Mouse (Mus musculus) urinary bladder, postnatal 25 days (tissue): Measurements from ENCODE around the gene Ddx60.
"Not testable (repeated sequence)": the region's sequence is repeated elsewhere in the genome, so short reads cannot be mapped to it uniquely, and the experiment has no call there.

Experiments used
- DNase-seq: peaks from one replicate; pipeline ENCODE4 v3.0.0; 2022; ENCODE audit warnings: low spot score

The Ddx60 gene

GRCm38 (mm10) chr8:61927777-61928494 lies at the start of gene Ddx60:
Gene Ddx60, plus strand, starts transcription at chr8:61928087.
- DNase-seq = peak; percentile 47

GRCm38 (mm10) chr8:61894062-61894461 lies 33.8 kb upstream of the Ddx60 start:
- peak; percentile 43 for DNase-seq

GRCm38 (mm10) chr8:61896742-61897141 lies 31.1 kb upstream of the Ddx60 start:
- DNase-seq = no peak

- DNase-seq = no peak
These were observed 30.5 kb upstream of the Ddx60 start for GRCm38 (mm10) chr8:61897402-61897801.

GRCm38 (mm10) chr8:61901028-61901717 lies 26.7 kb upstream of the Ddx60 start:
- no peak for DNase-seq

GRCm38 (mm10) chr8:61902521-61902920 lies 25.4 kb upstream of the Ddx60 start, which contains the start of gene Palld:
Gene Palld, minus strand, starts transcription at chr8:61902690.
- no peak for DNase-seq

GRCm38 (mm10) chr8:61908303-61909215 lies 19.3 kb upstream of the Ddx60 start:
- no peak for DNase-seq

- DNase-seq = no peak
These were observed 18.6 kb upstream of the Ddx60 start for GRCm38 (mm10) chr8:61909313-61909712.

GRCm38 (mm10) chr8:61912817-61913216 lies 15.1 kb upstream of the Ddx60 start:
- DNase-seq = no peak

- DNase-seq = no peak
These were observed 13.9 kb upstream of the Ddx60 start for GRCm38 (mm10) chr8:61913957-61914356.

GRCm38 (mm10) chr8:61917287-61917686 lies 10.6 kb upstream of the Ddx60 start:
- no peak for DNase-seq

- DNase-seq = no peak
These were observed 8.6 kb upstream of the Ddx60 start for GRCm38 (mm10) chr8:61919145-61919788.

GRCm38 (mm10) chr8:61920389-61920788 lies 7.5 kb upstream of the Ddx60 start:
- DNase-seq = no peak

GRCm38 (mm10) chr8:61921454-61922054 lies 6.3 kb upstream of the Ddx60 start:
- DNase-seq = no peak

GRCm38 (mm10) chr8:61924518-61924917 lies 3.4 kb upstream of the Ddx60 start:
- DNase-seq = no peak

- no peak for DNase-seq
These were observed 5.4 kb downstream of the Ddx60 start for GRCm38 (mm10) chr8:61933243-61933642.

GRCm38 (mm10) chr8:61937576-61937975 lies 9.7 kb downstream of the Ddx60 start:
- no peak for DNase-seq

GRCm38 (mm10) chr8:61964591-61965375 lies 36.9 kb downstream of the Ddx60 start:
- not testable (repeated sequence) for DNase-seq

- DNase-seq = no peak
These were observed 41.7 kb downstream of the Ddx60 start for GRCm38 (mm10) chr8:61969581-61969980.

GRCm38 (mm10) chr8:61984941-61985340 lies 57.1 kb downstream of the Ddx60 start:
- DNase-seq = no peak
